ENCODE assay signal across 9 mouse cellular contexts in genomic region chr6:108876052-108876451, GRCm38 (mm10). TPM values are rescaled to one million over a fixed set of nuclear protein-coding genes. Genes with fewer than 3 reads are reported as not detected.
A peak's percentile ranks its signal among the peaks of the same experiment; 100 is the strongest.
DNase-seq lines count a peak whose midpoint lies in the region; ATAC-seq lines count a peak whose summit lies in the region.
"Had no signal": no experiment of that assay in that cellular context is flagged by ENCODE, and none has a peak within 500 bp of the region (broad histone marks: within the 10 kb centered on the region; RNA-seq: fewer than 3 reads in every experiment).

No protein-coding gene starts in this region.

- no peaks in the 10 kb centered on the region for H3K36me3 ChIP-seq in hindbrain, embryonic 11.5 days (ENCODE audit: control insufficient read depth, insufficient read depth, low read length)
- H3K36me3 ChIP-seq: limb, embryonic 15.5 days had no signal

- no peaks in the 10 kb centered on the region for H3K9me3 ChIP-seq in hindbrain, embryonic 11.5 days (ENCODE audit: control insufficient read depth, low read length)
- H3K9me3 ChIP-seq: limb, embryonic 15.5 days had no signal

- DNase-seq in left cerebral cortex, postnatal 25 days (ENCODE audit: low spot score in 2 of 2): peak; percentile 20 to 36
- DNase-seq in left cerebral cortex, postnatal 4 days: no peak
- DNase-seq in hindbrain, embryonic 11.5 days (ENCODE audit: low spot score): peak; percentile 10
- peak; percentile 17 for DNase-seq in lung, postnatal 36 days
- DNase-seq in thymus, postnatal 36 days: peak; percentile 38 to 44
- DNase-seq in gastrocnemius, postnatal 10 days: no peak
- no peak for DNase-seq in cerebellum, adult 11 months

- intact Hi-C loops in left cerebral cortex, postnatal 25 days (cut with DNase I): no loop called here
- intact Hi-C loops in left cerebral cortex, postnatal 4 days (cut with DNase I): no loop called here

- peak overlapping the region; percentile 83 for H3K27ac ChIP-seq in brown adipose tissue, adult 24 weeks (replicated peaks; ENCODE audit: low read depth, low read length)
- no peak overlapping the region for H3K27ac ChIP-seq in hindbrain, embryonic 11.5 days (ENCODE audit: low read depth, low read length)
- H3K27ac ChIP-seq: limb, embryonic 15.5 days had no signal

- peak; percentile 76 for ATAC-seq in hindbrain, embryonic 11.5 days (ENCODE audit: low FRiP score)

- no peak overlapping the region for H3K4me2 ChIP-seq in hindbrain, embryonic 11.5 days (replicated peaks; ENCODE audit: low read depth, low read length)
- H3K4me2 ChIP-seq: limb, embryonic 15.5 days had no signal

- 37% methylated on average over 5 of the region's 5 CpGs for WGBS in hindbrain, embryonic 11.5 days

- H3K9ac ChIP-seq in hindbrain, embryonic 11.5 days (ENCODE audit: low read depth, low read length): no peak overlapping the region
- H3K9ac ChIP-seq: limb, embryonic 15.5 days had no signal

- H3K27me3 ChIP-seq in hindbrain, embryonic 11.5 days (ENCODE audit: control insufficient read depth, insufficient read depth, low read length): no peaks in the 10 kb centered on the region
- H3K27me3 ChIP-seq: limb, embryonic 15.5 days had no signal

- peaks cover 6% of the 10 kb centered on the region; the same call in 1 of the 2 replicates for H3K4me1 ChIP-seq in brown adipose tissue, adult 24 weeks (ENCODE audit: control insufficient read depth, insufficient read depth, insufficient read length, low read length)
- no peaks in the 10 kb centered on the region for H3K4me1 ChIP-seq in hindbrain, embryonic 11.5 days (replicated peaks; ENCODE audit: control insufficient read depth, insufficient read depth, low read length)

- H3K4me3 ChIP-seq in brown adipose tissue, adult 24 weeks (ENCODE audit: insufficient read depth, low read depth, low read length): peak overlapping the region; percentile 39
- H3K4me3 ChIP-seq in hindbrain, embryonic 11.5 days (ENCODE audit: low read depth, low read length): no peak overlapping the region
- H3K4me3 ChIP-seq: limb, embryonic 15.5 days had no signal

RNA-seq across cellular contexts. Expression of gene Edem1, which starts 47.6 kb away (rescaled TPM):
- 10 to 100 TPM; 13.7 to 22.0 TPM for total RNA-seq in left cerebral cortex, postnatal 25 days (2021)
- 10 to 100 TPM; 40.0 to 48.9 TPM for total RNA-seq in left cerebral cortex, postnatal 4 days (2021)
- polyA plus RNA-seq in brown adipose tissue, adult 24 weeks (2012; ENCODE audit: insufficient read depth, insufficient read length, missing spikeins): 25.6 and 41.9 TPM in 2 replicates
- polyA plus RNA-seq in hindbrain, embryonic 11.5 days (2014; fragmentation: Nextera tagmentation; extraction: Ambion mirVana): 22.0 and 22.2 TPM in 2 replicates
- total RNA-seq in gastrocnemius, postnatal 10 days (2021): 10 to 100 TPM; 12.6 to 20.3 TPM

Comparison
In these comparisons a context has a peak if more than half of its experiments do, and no peak if none do; other contexts are left out.
1. DNase-seq: peak in left cerebral cortex, postnatal 25 days (2 of 2), hindbrain, embryonic 11.5 days (single experiment), lung, postnatal 36 days (single experiment) and thymus, postnatal 36 days (2 of 2); none in left cerebral cortex, postnatal 4 days (single experiment), gastrocnemius, postnatal 10 days (single experiment) and cerebellum, adult 11 months (single experiment).